Mouse (Mus musculus): ENCODE data around the gene Fut11. TPM values are rescaled to one million over a fixed set of nuclear protein-coding genes. Genes with fewer than 3 reads are reported as not detected.
A peak's percentile ranks its signal among the peaks of the same experiment; 100 is the strongest.

The Fut11 gene
- 13.1 and 15.1 TPM in 2 replicates for polyA plus RNA-seq (2014; fragmentation: Nextera tagmentation; extraction: Ambion mirVana)

GRCm38 (mm10) chr14:20694884-20695760, at the start of gene Fut11:
Fut11 (plus strand) TSS chr14:20694968.
- Histone ChIP-seq H3K4me2 (ENCODE audit: low read length) (peak within 1 kb of the TSS; percentile 83), H3K4me1 (ENCODE audit: control insufficient read depth, insufficient read depth, low read length) (peaks cover 28% of the 10 kb centered on the region), H3K36me3 (ENCODE audit: control insufficient read depth, insufficient read depth, low read length) (peaks cover 52% of the 10 kb centered on the region), H3K27me3 (replicated peaks; ENCODE audit: control insufficient read depth, insufficient read depth, low read length) (no peaks in the 10 kb centered on the region), H3K27ac (ENCODE audit: low read depth, low read length) (peak within 1 kb of the TSS; percentile 97), H3K9ac (ENCODE audit: low read length) (peak within 1 kb of the TSS; percentile 92), H3K9me3 (replicated peaks; ENCODE audit: control insufficient read depth, low read length) (no peaks in the 10 kb centered on the region), H3K4me3 (ENCODE audit: low read depth, low read length) (peak within 1 kb of the TSS; percentile 91)
- DNase-seq (ENCODE audit: low spot score) (peak; percentile 93), ATAC-seq (peak; percentile 93)
- WGBS = under 1% methylated on average over 103 of the region's 111 CpGs

GRCm38 (mm10) chr14:20645547-20645946, 49.2 kb upstream of the Fut11 start:
- no peak for DNase-seq (ENCODE audit: low spot score)
- H3K9me3 ChIP-seq (replicated peaks; ENCODE audit: control insufficient read depth, low read length) = no peaks in the 10 kb centered on the region
- 33% methylated on average over 3 of the region's 3 CpGs for WGBS

GRCm38 (mm10) chr14:20646381-20646780, 48.4 kb upstream of the Fut11 start:
- Histone ChIP-seq H3K9me3 (replicated peaks; ENCODE audit: control insufficient read depth, low read length) (no peaks in the 10 kb centered on the region), H3K9ac (ENCODE audit: low read length) (no peak overlapping the region), H3K27ac (ENCODE audit: low read depth, low read length) (no peak overlapping the region), H3K4me3 (ENCODE audit: low read depth, low read length) (no peak overlapping the region), H3K4me1 (ENCODE audit: control insufficient read depth, insufficient read depth, low read length) (no peaks in the 10 kb centered on the region), H3K36me3 (ENCODE audit: control insufficient read depth, insufficient read depth, low read length) (no peaks in the 10 kb centered on the region), H3K4me2 (ENCODE audit: low read length) (no peak overlapping the region), H3K27me3 (replicated peaks; ENCODE audit: control insufficient read depth, insufficient read depth, low read length) (no peaks in the 10 kb centered on the region)
- ATAC-seq (no peak), DNase-seq (ENCODE audit: low spot score) (no peak)

More at GRCm38 (mm10) chr14:20645547-20645946, 49.2 kb upstream of the Fut11 start:
- no peak overlapping the region for H3K9ac ChIP-seq (ENCODE audit: low read length)
- H3K4me2 ChIP-seq (ENCODE audit: low read length) = no peak overlapping the region
- H3K27ac ChIP-seq (ENCODE audit: low read depth, low read length) = no peak overlapping the region
- H3K4me1 ChIP-seq (ENCODE audit: control insufficient read depth, insufficient read depth, low read length) = no peaks in the 10 kb centered on the region
- H3K27me3 ChIP-seq (replicated peaks; ENCODE audit: control insufficient read depth, insufficient read depth, low read length) = no peaks in the 10 kb centered on the region
- ATAC-seq = no peak
- no peaks in the 10 kb centered on the region for H3K36me3 ChIP-seq (ENCODE audit: control insufficient read depth, insufficient read depth, low read length)
- H3K4me3 ChIP-seq (ENCODE audit: low read depth, low read length) = no peak overlapping the region

GRCm38 (mm10) chr14:20651000-20651399, 43.8 kb upstream of the Fut11 start:
- no peaks in the 10 kb centered on the region for H3K36me3 ChIP-seq (ENCODE audit: control insufficient read depth, insufficient read depth, low read length)
- no peak for ATAC-seq
- no peaks in the 10 kb centered on the region for H3K9me3 ChIP-seq (replicated peaks; ENCODE audit: control insufficient read depth, low read length)
- no peak overlapping the region for H3K9ac ChIP-seq (ENCODE audit: low read length)
- no peaks in the 10 kb centered on the region for H3K27me3 ChIP-seq (replicated peaks; ENCODE audit: control insufficient read depth, insufficient read depth, low read length)
- H3K4me3 ChIP-seq (ENCODE audit: low read depth, low read length) = no peak overlapping the region
- no peaks in the 10 kb centered on the region for H3K4me1 ChIP-seq (ENCODE audit: control insufficient read depth, insufficient read depth, low read length)
- H3K27ac ChIP-seq (ENCODE audit: low read depth, low read length) = no peak overlapping the region
- DNase-seq (ENCODE audit: low spot score) = no peak
- no peak overlapping the region for H3K4me2 ChIP-seq (ENCODE audit: low read length)
- 86% methylated on average over 2 of the region's 2 CpGs for WGBS

GRCm38 (mm10) chr14:20651722-20652256, 43.0 kb upstream of the Fut11 start:
- Histone ChIP-seq H3K9me3 (replicated peaks; ENCODE audit: control insufficient read depth, low read length) (no peaks in the 10 kb centered on the region), H3K4me2 (ENCODE audit: low read length) (no peak overlapping the region), H3K4me3 (ENCODE audit: low read depth, low read length) (no peak overlapping the region), H3K36me3 (ENCODE audit: control insufficient read depth, insufficient read depth, low read length) (no peaks in the 10 kb centered on the region), H3K27me3 (replicated peaks; ENCODE audit: control insufficient read depth, insufficient read depth, low read length) (no peaks in the 10 kb centered on the region), H3K4me1 (ENCODE audit: control insufficient read depth, insufficient read depth, low read length) (no peaks in the 10 kb centered on the region), H3K27ac (ENCODE audit: low read depth, low read length) (no peak overlapping the region), H3K9ac (ENCODE audit: low read length) (no peak overlapping the region)
- ATAC-seq = no peak
- WGBS = 80% methylated on average over 4 of the region's 4 CpGs
- no peak for DNase-seq (ENCODE audit: low spot score)

- 85% methylated on average over 9 of the region's 9 CpGs for whole genome bisulfite sequencing
- no peaks in the 10 kb centered on the region for H3K9me3 ChIP-seq (replicated peaks; ENCODE audit: control insufficient read depth, low read length)
- no peak overlapping the region for H3K27ac ChIP-seq (ENCODE audit: low read depth, low read length)
- no peaks in the 10 kb centered on the region for H3K4me1 ChIP-seq (ENCODE audit: control insufficient read depth, insufficient read depth, low read length)
- H3K4me2 ChIP-seq (ENCODE audit: low read length) = no peak overlapping the region
- DNase-seq (ENCODE audit: low spot score) (no peak), ATAC-seq (no peak)
- no peaks in the 10 kb centered on the region for H3K27me3 ChIP-seq (replicated peaks; ENCODE audit: control insufficient read depth, insufficient read depth, low read length)
- no peaks in the 10 kb centered on the region for H3K36me3 ChIP-seq (ENCODE audit: control insufficient read depth, insufficient read depth, low read length)
- no peak overlapping the region for H3K4me3 ChIP-seq (ENCODE audit: low read depth, low read length)
- H3K9ac ChIP-seq (ENCODE audit: low read length) = no peak overlapping the region
Observed at GRCm38 (mm10) chr14:20654690-20655421, 39.9 kb upstream of the Fut11 start.

- no peak for ATAC-seq
- 82% methylated on average over 9 of the region's 9 CpGs for WGBS
Observed at GRCm38 (mm10) chr14:20655731-20656130, 39.0 kb upstream of the Fut11 start.

GRCm38 (mm10) chr14:20656361-20656760, 38.4 kb upstream of the Fut11 start, which contains the start of gene Myoz1:
Myoz1 (minus strand) TSS chr14:20656540.
- no peak for ATAC-seq
- Histone ChIP-seq H3K9ac (ENCODE audit: low read length) (no peak within 1 kb of the TSS), H3K27ac (ENCODE audit: low read depth, low read length) (no peak within 1 kb of the TSS), H3K4me1 (ENCODE audit: control insufficient read depth, insufficient read depth, low read length) (no peaks in the 10 kb centered on the region), H3K4me3 (ENCODE audit: low read depth, low read length) (no peak within 1 kb of the TSS), H3K9me3 (replicated peaks; ENCODE audit: control insufficient read depth, low read length) (no peaks in the 10 kb centered on the region), H3K4me2 (ENCODE audit: low read length) (no peak within 1 kb of the TSS), H3K36me3 (ENCODE audit: control insufficient read depth, insufficient read depth, low read length) (no peaks in the 10 kb centered on the region), H3K27me3 (replicated peaks; ENCODE audit: control insufficient read depth, insufficient read depth, low read length) (no peaks in the 10 kb centered on the region)
- DNase-seq (ENCODE audit: low spot score) = no peak
- WGBS = 34% methylated on average over 11 of the region's 11 CpGs

More at GRCm38 (mm10) chr14:20655731-20656130, 39.0 kb upstream of the Fut11 start:
- Histone ChIP-seq H3K4me3 (ENCODE audit: low read depth, low read length) (no peak overlapping the region), H3K9ac (ENCODE audit: low read length) (no peak overlapping the region), H3K36me3 (ENCODE audit: control insufficient read depth, insufficient read depth, low read length) (no peaks in the 10 kb centered on the region), H3K27me3 (replicated peaks; ENCODE audit: control insufficient read depth, insufficient read depth, low read length) (no peaks in the 10 kb centered on the region), H3K27ac (ENCODE audit: low read depth, low read length) (no peak overlapping the region), H3K4me1 (ENCODE audit: control insufficient read depth, insufficient read depth, low read length) (no peaks in the 10 kb centered on the region), H3K9me3 (replicated peaks; ENCODE audit: control insufficient read depth, low read length) (no peaks in the 10 kb centered on the region), H3K4me2 (ENCODE audit: low read length) (no peak overlapping the region)
- DNase-seq (ENCODE audit: low spot score) = no peak
